Comparison of ENCODE assay signal across 8 mouse cellular contexts in genomic region chr4:106200241-106200640, GRCm38 (mm10).
DNase-seq lines count a peak whose midpoint lies in the region; ATAC-seq and TF ChIP-seq lines count a peak whose summit lies in the region.

No protein-coding gene starts in this region.

- TF ChIP-seq POLR2A in lung, adult 2 months (IDR thresholded peaks at IDR 0.05; ENCODE audit: borderline replicate concordance, extremely low read depth, low read depth, low read length), result no peak

- no peak overlapping the region for H3K4me2 ChIP-seq in hindbrain, embryonic 16.5 days (ENCODE audit: low read length)
- H3K4me2 ChIP-seq in stomach, embryonic 16.5 days (ENCODE audit: low read depth, low read length), result peak overlapping the region; percentile 28; the same call in 1 of the 2 replicates

- peak; percentile 64 for ATAC-seq in hindbrain, embryonic 16.5 days
- peak; percentile 90 for ATAC-seq in stomach, embryonic 16.5 days (ENCODE audit: insufficient read depth, low FRiP score)

- H3K36me3 ChIP-seq in hindbrain, embryonic 16.5 days (ENCODE audit: control insufficient read depth, insufficient read depth, low read length), result no peaks in the 10 kb centered on the region
- H3K36me3 ChIP-seq in stomach, embryonic 16.5 days (ENCODE audit: control insufficient read depth, insufficient read depth, low read length), result no peaks in the 10 kb centered on the region

- H3K27ac ChIP-seq in hindbrain, embryonic 16.5 days (ENCODE audit: low read depth, low read length), result peak overlapping the region; percentile 7; the same call in 1 of the 2 replicates
- peak overlapping the region; percentile 56 for H3K27ac ChIP-seq in stomach, embryonic 16.5 days (ENCODE audit: low read length)

- 36% methylated on average over 6 of the region's 6 CpGs for WGBS in hindbrain, embryonic 16.5 days
- 48% methylated on average over 6 of the region's 6 CpGs for WGBS in lung, adult 2 months
- 32% methylated on average over 6 of the region's 6 CpGs for WGBS in stomach, embryonic 16.5 days

- DNase-seq in embryo, embryonic 11.5 days (ENCODE audit: low read depth, low spot score), result peak; percentile 40
- DNase-seq in gastrocnemius, adult 8-10 months (ENCODE audit: low spot score in 2 of 2), result peak; percentile 33 to 44
- peak; percentile 31 for DNase-seq in lung, adult 2 months
- DNase-seq in spleen, postnatal 14 days (ENCODE audit: low spot score in 2 of 2), result no peak
- DNase-seq in thymus, postnatal 25 days, result no peak
- no peak for DNase-seq in thymus, postnatal 36 days

- no peaks in the 10 kb centered on the region for H3K27me3 ChIP-seq in hindbrain, embryonic 16.5 days (replicated peaks; ENCODE audit: control insufficient read depth, insufficient read depth, low read length)
- no peaks in the 10 kb centered on the region for H3K27me3 ChIP-seq in stomach, embryonic 16.5 days (ENCODE audit: control insufficient read depth, insufficient read depth, low read length)

- no peak overlapping the region for H3K4me3 ChIP-seq in hindbrain, embryonic 16.5 days (ENCODE audit: low read length)
- no peak overlapping the region for H3K4me3 ChIP-seq in lung, adult 2 months (replicated peaks; ENCODE audit: extremely low read depth, low read depth, low read length)
- no peak overlapping the region for H3K4me3 ChIP-seq in stomach, embryonic 16.5 days (replicated peaks; ENCODE audit: low read length)

- TF ChIP-seq CTCF in lung, adult 2 months (IDR thresholded peaks at IDR 0.05; ENCODE audit: insufficient read depth, low read length), result no peak

- peaks cover 9% of the 10 kb centered on the region for H3K4me1 ChIP-seq in hindbrain, embryonic 16.5 days (ENCODE audit: control insufficient read depth, insufficient read depth, low read depth, low read length)
- peaks cover 5% of the 10 kb centered on the region for H3K4me1 ChIP-seq in lung, adult 2 months (ENCODE audit: control insufficient read depth, insufficient read depth, low read length)
- H3K4me1 ChIP-seq in stomach, embryonic 16.5 days (ENCODE audit: control insufficient read depth, insufficient read depth, low read length), result peaks cover 4% of the 10 kb centered on the region; the same call in 1 of the 2 replicates

- no peaks in the 10 kb centered on the region for H3K9me3 ChIP-seq in hindbrain, embryonic 16.5 days (ENCODE audit: control insufficient read depth, low read length)
- H3K9me3 ChIP-seq in stomach, embryonic 16.5 days (replicated peaks; ENCODE audit: control insufficient read depth, low read length), result no peaks in the 10 kb centered on the region

- no peak overlapping the region for H3K9ac ChIP-seq in hindbrain, embryonic 16.5 days (ENCODE audit: low read depth, low read length)
- H3K9ac ChIP-seq in stomach, embryonic 16.5 days (ENCODE audit: low read length), result peak overlapping the region; percentile 16; the same call in 1 of the 2 replicates

Comparison
In these comparisons a context has a peak if more than half of its experiments do, and no peak if none do; other contexts are left out.
1. DNase-seq: peak in embryo, embryonic 11.5 days (single experiment), gastrocnemius, adult 8-10 months (2 of 2) and lung, adult 2 months (single experiment); none in spleen, postnatal 14 days (0 of 2), thymus, postnatal 25 days (single experiment) and thymus, postnatal 36 days (0 of 2).